Mouse (Mus musculus) forebrain, embryonic 12.5 days (tissue): ENCODE measurements at regions not wholly inside any gene's neighbourhood (a gene's known extent, or its start where the extent isn't known, plus 50 kb on each side); places are given as distances from the start of the nearest gene placed in this dataset.
A peak's percentile ranks its signal among the peaks of the same experiment; 100 is the strongest.

ENCODE experiments used
- ATAC-seq: fragments of 200-750 bp; cut with Nextera tagmentation; 2 replicates; pipeline ENCODE4 v1.8.0; 2017; ENCODE audit warnings: moderate TSS enrichment; ENCODE audit not compliant: low FRiP score
- H3K27ac ChIP-seq: fragments of 300-500 bp; sonication (generic); 2 replicates; pipeline ENCODE4 v1.5.1; 2016; ENCODE audit warnings: mild to moderate bottlenecking
- H3K27me3 ChIP-seq: fragments of 300-500 bp; sonication (generic); 2 replicates; pipeline ENCODE4 v1.6.1; 2016; ENCODE audit warnings: mild to moderate bottlenecking
- H3K36me3 ChIP-seq: fragments of 300-500 bp; sonication (generic); replicated peaks from 2 replicates; pipeline ENCODE4 v1.6.1; 2016; ENCODE audit warnings: mild to moderate bottlenecking
- H3K4me1 ChIP-seq: fragments of 300-500 bp; sonication (generic); 2 replicates; pipeline ENCODE4 v1.6.1; 2016
- H3K4me2 ChIP-seq: fragments of 300-500 bp; sonication (generic); 2 replicates; pipeline ENCODE4 v1.6.1; 2016; ENCODE audit warnings: mild to moderate bottlenecking, moderate library complexity
- H3K4me3 ChIP-seq: fragments of 300-500 bp; sonication (generic); replicated peaks from 2 replicates; pipeline ENCODE4 v1.5.1; 2016; ENCODE audit warnings: mild to moderate bottlenecking
- H3K9ac ChIP-seq: fragments of 300-500 bp; sonication (generic); 2 replicates; pipeline ENCODE4 v1.6.1; 2016; ENCODE audit warnings: mild to moderate bottlenecking
- H3K9me3 ChIP-seq: fragments of 300-500 bp; sonication (generic); 2 replicates; pipeline ENCODE4 v1.6.1; 2016
- WGBS: fragments of 180-500 bp; shearing (Covaris S2); methylation state at CpG from one replicate; pipeline ENCODE4 v1.1.7; 2016; 5-methylcytosine and 5-hydroxymethylcytosine counted together

DNA sequence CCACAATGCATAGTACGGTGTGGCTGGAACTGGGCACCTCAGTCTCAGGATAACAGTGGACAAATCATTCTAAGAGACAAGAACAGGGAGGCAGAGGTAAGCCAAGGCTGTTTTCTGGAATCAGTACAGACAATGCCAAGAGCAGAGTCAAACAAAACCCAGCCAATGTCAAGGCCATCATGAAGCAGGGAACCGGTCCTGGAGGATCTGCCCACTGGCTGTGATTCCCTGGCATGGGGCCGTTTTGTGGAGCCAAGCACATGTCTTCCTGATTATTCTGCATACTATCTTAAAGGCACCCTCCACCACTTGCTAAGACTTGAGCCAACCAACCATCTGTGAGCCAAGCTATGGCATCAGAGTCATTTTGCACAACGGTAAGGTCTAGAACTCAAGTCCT lies 222.6 kb downstream of the Sec61b start:
- Histone ChIP-seq H3K27me3 (no peaks in the 10 kb centered on the region), H3K27ac (no peak overlapping the region), H3K9ac (no peak overlapping the region), H3K4me2 (no peak overlapping the region), H3K36me3 (no peaks in the 10 kb centered on the region), H3K9me3 (no peaks in the 10 kb centered on the region), H3K4me3 (no peak overlapping the region), H3K4me1 (peaks cover 3% of the 10 kb centered on the region; the same call in 1 of the 2 replicates)
- WGBS = 89% methylated on average over 4 of the region's 4 CpGs
- no peak for ATAC-seq

DNA sequence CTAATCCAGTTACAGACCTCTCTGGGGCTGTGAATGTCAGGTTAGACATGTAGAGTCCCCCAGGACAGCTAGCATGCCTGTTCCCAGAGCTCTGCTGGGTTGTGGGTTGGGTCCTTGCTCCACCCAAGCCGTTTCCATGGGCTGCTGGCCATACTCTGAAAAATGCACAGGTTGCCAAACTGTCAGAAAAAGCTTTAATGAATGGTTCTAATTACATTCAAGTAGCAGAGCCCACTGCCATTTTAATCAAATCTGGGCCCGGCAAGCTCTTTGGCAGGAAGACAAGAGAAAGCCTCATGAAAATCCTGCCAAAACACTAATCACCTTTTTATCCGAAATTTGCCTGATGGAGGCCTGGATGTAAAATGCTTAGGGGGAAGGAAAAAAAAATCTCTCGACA lies 224.1 kb downstream of the Sec61b start:
- peak; percentile 63; the same call in 1 of the 2 replicates for ATAC-seq
- no peaks in the 10 kb centered on the region for H3K27me3 ChIP-seq
- no peak overlapping the region for H3K4me2 ChIP-seq
- H3K9ac ChIP-seq = no peak overlapping the region
- no peak overlapping the region for H3K27ac ChIP-seq
- no peaks in the 10 kb centered on the region for H3K36me3 ChIP-seq
- H3K4me3 ChIP-seq = no peak overlapping the region
- no peaks in the 10 kb centered on the region for H3K9me3 ChIP-seq
- 29% methylated on average over 4 of the region's 4 CpGs for WGBS
- peaks cover 3% of the 10 kb centered on the region; the same call in 1 of the 2 replicates for H3K4me1 ChIP-seq

DNA sequence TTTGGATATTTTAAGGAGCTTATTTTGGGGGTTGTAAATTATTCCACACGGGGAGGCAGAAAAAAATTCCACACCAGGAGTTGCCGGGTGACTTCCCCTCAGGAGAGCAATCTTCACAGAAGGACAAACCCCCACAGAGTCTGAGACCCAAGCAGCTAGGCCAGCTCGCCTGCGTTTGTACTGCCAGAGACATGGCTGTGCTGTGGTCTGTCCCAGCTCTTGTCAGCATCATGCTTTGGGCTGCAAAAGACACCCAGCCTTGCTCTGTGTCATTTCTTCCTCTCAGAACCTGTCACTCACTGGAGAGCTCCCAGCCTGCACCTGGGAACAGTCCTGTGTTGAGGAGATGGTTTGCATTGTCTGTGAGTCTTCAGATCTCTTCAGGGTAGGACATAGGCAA lies 224.5 kb downstream of the Sec61b start:
- peak; percentile 64; the same call in 1 of the 2 replicates for ATAC-seq
- peaks cover 3% of the 10 kb centered on the region; the same call in 1 of the 2 replicates for H3K4me1 ChIP-seq
- peak overlapping the region; percentile 72 for H3K27ac ChIP-seq

DNA sequence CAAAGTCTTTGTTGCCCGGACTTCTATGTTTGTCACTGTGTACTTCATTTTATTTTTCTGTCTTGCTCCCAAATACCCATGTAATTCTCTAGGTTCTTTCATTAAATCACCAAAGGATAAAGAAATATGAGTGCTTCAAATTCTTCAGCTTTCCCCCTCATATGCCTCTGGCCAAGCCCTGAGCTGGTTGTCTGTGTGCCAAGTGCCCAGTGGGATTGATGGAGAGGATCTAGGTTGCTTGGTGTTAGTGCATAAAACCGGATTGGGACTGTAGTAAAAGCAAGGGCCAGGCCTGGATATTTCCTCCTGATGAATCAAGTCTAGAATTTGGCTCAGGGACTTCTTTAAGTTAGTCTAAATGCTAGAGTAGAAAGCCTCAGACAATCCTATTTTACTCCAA lies 229.0 kb downstream of the Sec61b start:
- Histone ChIP-seq H3K4me3 (no peak overlapping the region), H3K27ac (no peak overlapping the region)
- 88% methylated on average over 2 of the region's 2 CpGs for WGBS

More for the DNA sequence above, 224.5 kb downstream of the Sec61b start:
- H3K4me3 ChIP-seq = no peak overlapping the region
- no peak overlapping the region for H3K9ac ChIP-seq
- H3K4me2 ChIP-seq = no peak overlapping the region
- no peaks in the 10 kb centered on the region for H3K36me3 ChIP-seq
- WGBS = 44% methylated on average over 4 of the region's 4 CpGs
- H3K9me3 ChIP-seq = no peaks in the 10 kb centered on the region
- no peaks in the 10 kb centered on the region for H3K27me3 ChIP-seq

DNA sequence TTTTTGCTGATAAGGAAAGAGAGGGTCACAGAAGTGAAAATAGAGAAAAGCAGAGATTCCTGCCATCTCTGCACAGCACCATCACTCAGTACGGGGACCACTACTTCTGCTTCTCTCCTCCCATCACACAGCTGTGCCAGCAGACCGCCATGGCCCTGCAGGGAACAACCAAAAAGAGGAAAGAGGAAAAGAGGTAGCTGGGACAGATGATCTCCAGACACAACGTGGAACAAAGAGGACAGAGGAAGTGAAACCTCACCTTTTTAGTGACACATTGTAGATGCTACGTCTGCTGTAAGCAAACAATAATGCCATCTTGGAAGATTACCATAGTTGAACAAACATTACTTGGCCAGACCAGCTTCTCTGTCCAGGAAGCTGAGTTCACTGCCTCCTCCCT lies 230.1 kb downstream of the Sec61b start:
- H3K9ac ChIP-seq = no peak overlapping the region
- H3K27ac ChIP-seq = no peak overlapping the region
- no peak overlapping the region for H3K4me3 ChIP-seq
- no peaks in the 10 kb centered on the region for H3K36me3 ChIP-seq
- 85% methylated on average over 4 of the region's 4 CpGs for WGBS
- no peak for ATAC-seq
- H3K9me3 ChIP-seq = no peaks in the 10 kb centered on the region
- H3K4me2 ChIP-seq = no peak overlapping the region
- H3K27me3 ChIP-seq = no peaks in the 10 kb centered on the region
- H3K4me1 ChIP-seq = no peaks in the 10 kb centered on the region

More for the DNA sequence above, 229.0 kb downstream of the Sec61b start:
- Histone ChIP-seq H3K9me3 (no peaks in the 10 kb centered on the region), H3K4me1 (peaks cover 3% of the 10 kb centered on the region; the same call in 1 of the 2 replicates), H3K4me2 (no peak overlapping the region), H3K36me3 (no peaks in the 10 kb centered on the region), H3K27me3 (no peaks in the 10 kb centered on the region), H3K9ac (no peak overlapping the region)
- no peak for ATAC-seq

DNA sequence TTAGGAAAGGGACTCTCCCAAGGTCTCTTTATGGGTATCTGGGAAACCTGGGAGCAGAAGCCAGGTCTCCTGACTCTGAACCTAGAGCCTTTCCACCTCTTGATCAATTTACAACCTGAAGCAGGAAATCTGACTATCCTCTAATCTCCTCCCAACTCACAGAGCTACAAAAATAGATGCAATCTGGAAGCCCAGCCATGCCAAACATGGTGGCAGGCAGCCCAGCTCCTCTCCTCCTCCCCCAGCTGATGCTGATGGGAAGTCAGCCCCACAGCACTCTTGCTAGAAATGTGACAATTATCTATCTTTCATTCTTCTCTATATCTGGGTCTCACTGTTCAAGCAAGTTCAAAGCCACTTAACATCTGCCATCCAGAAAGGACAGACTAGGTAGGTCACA lies 233.5 kb downstream of the Sec61b start:
- Histone ChIP-seq H3K4me2 (no peak overlapping the region), H3K27me3 (no peaks in the 10 kb centered on the region), H3K4me1 (no peaks in the 10 kb centered on the region), H3K9me3 (no peaks in the 10 kb centered on the region), H3K27ac (no peak overlapping the region), H3K9ac (no peak overlapping the region), H3K4me3 (no peak overlapping the region), H3K36me3 (no peaks in the 10 kb centered on the region)
- no peak for ATAC-seq

DNA sequence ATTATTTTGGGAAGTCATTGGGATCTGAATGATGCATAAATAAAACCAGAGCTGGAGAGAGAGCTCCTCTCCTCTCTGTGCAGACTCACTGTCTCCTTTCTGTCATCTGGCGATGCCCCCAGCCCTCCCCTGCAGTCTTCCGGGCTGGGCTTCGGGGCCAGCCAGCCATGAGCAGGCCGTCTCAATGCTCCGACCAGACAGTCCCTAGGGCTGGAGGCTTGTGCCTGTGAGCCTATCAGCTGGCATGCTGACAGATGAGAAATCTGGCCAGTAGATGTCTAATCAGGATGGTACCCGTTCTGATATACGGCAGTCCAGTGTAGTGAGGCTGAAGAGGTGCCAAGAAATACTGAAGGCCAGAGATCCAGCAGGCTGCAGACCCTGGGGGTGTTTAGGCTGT lies 238.9 kb downstream of the Sec61b start:
- Histone ChIP-seq H3K27ac (no peak overlapping the region), H3K4me2 (no peak overlapping the region), H3K27me3 (no peaks in the 10 kb centered on the region), H3K4me3 (no peak overlapping the region), H3K9me3 (no peaks in the 10 kb centered on the region), H3K4me1 (no peaks in the 10 kb centered on the region), H3K9ac (no peak overlapping the region), H3K36me3 (no peaks in the 10 kb centered on the region)
- 81% methylated on average over 7 of the region's 7 CpGs for WGBS
- no peak for ATAC-seq

DNA sequence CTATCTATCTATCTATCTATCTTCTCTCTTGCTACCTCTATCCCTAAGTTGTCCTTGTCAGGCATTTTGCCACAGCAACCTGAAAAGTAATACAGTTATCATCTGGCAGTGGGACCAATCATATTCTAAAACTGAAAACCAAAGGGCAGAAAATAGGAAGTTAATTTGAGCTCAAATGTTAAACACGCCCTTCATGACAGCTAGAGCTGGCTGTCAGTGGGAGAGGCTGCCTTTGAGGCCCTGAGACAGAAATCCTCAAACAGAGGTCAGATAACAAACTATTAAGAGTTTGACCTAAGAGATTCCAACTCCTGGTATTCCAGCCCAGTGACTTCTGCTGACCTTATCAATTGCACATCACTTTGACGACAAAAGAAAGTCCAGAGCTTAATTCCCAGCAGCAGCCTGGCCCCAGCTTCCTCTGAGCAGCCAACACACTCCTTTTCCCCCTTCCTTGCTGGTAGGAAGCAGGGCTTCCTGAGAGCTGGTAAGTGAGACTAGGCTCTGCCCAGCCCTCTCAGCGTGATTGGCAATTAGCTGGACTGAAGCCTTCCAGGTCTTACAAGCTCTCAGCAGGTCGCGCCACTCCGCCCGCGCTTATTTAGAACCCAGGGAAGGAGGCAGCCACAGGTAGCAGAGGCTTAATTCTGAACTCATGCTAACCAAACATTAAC lies 250.0 kb downstream of the Sec61b start:
- Histone ChIP-seq H3K27me3 (peaks cover 9% of the 10 kb centered on the region; the same call in 1 of the 2 replicates), H3K4me2 (peak overlapping the region; percentile 27), H3K9ac (no peak overlapping the region), H3K36me3 (no peaks in the 10 kb centered on the region), H3K4me3 (no peak overlapping the region), H3K9me3 (no peaks in the 10 kb centered on the region), H3K27ac (no peak overlapping the region), H3K4me1 (peaks cover 18% of the 10 kb centered on the region)
- ATAC-seq = peak; percentile 14; the same call in 1 of the 2 replicates
- WGBS = 2% methylated on average over 8 of the region's 8 CpGs

DNA sequence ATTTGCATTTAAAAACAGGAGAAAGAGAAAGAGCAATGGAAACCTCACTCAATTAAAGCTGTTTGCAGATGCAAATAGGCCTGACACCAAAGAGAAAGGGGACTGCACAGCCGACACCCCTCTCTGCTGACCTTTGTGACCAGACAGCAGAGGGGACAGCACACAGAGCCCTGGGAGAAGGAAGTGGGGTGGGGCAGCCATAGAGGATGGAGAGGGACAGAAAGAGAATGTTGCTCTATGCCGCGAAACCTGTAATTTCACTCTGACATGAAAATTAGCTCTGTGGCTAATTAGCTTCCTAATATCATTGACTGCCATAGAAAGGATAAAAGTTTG lies 250.5 kb downstream of the Sec61b start:
- no peak overlapping the region for H3K4me3 ChIP-seq
- 5% methylated on average over 3 of the region's 3 CpGs for WGBS
- no peaks in the 10 kb centered on the region for H3K9me3 ChIP-seq
- H3K4me1 ChIP-seq = peaks cover 18% of the 10 kb centered on the region
- H3K9ac ChIP-seq = no peak overlapping the region
- no peak; the same call in 1 of the 2 replicates for ATAC-seq
- no peak overlapping the region for H3K27ac ChIP-seq
- H3K4me2 ChIP-seq = peak overlapping the region; percentile 27
- H3K36me3 ChIP-seq = no peaks in the 10 kb centered on the region
- peaks cover 9% of the 10 kb centered on the region; the same call in 1 of the 2 replicates for H3K27me3 ChIP-seq

DNA sequence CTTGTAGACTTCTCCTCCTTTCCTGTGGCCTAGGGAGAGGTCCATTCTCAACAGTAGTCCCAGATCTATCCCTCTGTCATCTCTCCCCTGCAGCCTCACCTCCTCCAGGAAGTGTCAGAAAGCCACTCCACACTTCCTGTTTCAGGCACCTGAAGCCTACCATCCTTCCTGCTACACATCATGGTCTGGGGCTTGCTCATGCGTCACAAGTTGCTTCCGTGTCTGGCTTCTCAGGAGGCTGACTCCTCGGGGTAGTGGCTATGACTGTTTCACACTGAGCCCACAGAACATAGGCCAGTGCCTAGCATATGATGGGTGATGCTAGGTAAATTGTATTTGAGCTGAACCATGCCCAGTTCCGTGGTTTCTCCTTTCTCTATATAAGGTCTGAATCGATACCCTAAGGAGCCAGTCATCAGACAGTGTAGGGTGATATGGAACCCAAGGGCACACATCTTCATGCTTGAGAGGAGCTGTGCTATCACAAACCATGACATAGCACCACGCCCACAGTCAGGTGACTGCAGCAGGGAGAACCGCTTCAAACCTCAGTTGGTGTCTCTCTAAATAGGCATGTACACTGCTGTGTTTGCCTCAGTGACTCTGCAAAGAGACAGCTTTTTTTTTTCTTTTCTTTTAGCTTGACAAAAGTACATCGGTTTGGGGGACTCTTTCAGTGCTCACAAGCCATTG lies 272.2 kb downstream of the Sec61b start:
- no peak for ATAC-seq
- H3K4me3 ChIP-seq = no peak overlapping the region
- WGBS = 89% methylated on average over 8 of the region's 8 CpGs
- no peaks in the 10 kb centered on the region for H3K36me3 ChIP-seq
- no peaks in the 10 kb centered on the region for H3K4me1 ChIP-seq
- H3K9me3 ChIP-seq = no peaks in the 10 kb centered on the region
- H3K27me3 ChIP-seq = no peaks in the 10 kb centered on the region
- H3K27ac ChIP-seq = no peak overlapping the region
- H3K9ac ChIP-seq = no peak overlapping the region
- H3K4me2 ChIP-seq = no peak overlapping the region

DNA sequence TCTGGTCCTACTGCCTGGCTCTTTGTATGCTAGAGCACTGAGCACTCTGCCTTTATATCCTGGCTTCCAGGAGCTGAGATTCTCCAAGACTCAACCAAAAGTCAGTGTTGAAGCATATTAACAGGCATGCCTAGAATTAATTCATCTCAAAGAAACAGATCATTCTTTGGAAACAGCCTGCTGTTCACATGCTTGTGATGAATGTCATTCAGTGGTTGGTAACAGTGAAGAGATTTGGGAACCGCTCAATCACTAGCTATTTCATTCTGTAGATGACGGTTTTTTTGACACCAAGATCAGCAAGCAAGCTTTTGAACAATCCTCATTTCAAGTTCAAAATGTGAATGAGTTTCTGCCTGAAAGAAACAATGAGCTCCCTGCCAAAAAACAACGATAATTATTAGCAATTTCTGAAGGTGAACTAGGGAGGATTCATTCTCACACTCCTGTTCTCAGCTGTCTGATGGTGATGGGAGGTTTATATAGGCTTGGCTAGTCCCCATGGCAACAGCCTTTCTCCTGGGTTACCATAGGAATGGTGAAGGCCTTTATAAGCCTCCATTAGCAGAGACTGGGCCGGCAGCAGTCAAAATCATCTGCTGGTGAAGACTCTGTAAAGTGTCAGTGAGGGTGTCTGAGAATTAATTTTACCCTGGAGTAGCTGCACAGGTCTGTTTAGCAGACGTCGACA lies 272.6 kb upstream of the Nr4a3 start:
- H3K4me3 ChIP-seq = no peak overlapping the region
- no peaks in the 10 kb centered on the region for H3K36me3 ChIP-seq
- no peaks in the 10 kb centered on the region for H3K9me3 ChIP-seq
- no peaks in the 10 kb centered on the region for H3K27me3 ChIP-seq
- H3K4me1 ChIP-seq = peaks cover 13% of the 10 kb centered on the region
- no peak overlapping the region for H3K4me2 ChIP-seq
- no peak overlapping the region for H3K27ac ChIP-seq
- 58% methylated on average over 6 of the region's 6 CpGs for WGBS
- no peak overlapping the region for H3K9ac ChIP-seq
- peak; percentile 82 for ATAC-seq

DNA sequence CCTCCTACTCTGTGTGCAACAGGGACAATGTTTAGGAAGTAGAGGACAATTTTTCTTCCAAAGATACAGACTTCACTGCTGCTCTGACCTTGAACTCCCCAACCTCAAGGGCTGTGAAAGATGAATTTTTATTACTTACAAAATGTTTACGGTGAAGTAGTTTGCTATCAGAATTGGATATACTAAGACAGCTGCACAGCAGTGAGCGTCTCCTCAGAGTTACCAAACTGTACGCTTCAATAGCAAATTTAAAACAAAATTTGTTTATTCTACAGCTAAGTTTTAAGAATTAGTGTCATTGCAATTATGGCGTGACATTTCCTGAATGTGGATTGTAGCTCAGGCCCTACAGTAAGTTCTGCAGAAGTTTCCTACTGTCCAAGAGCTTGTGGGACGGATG lies 270.3 kb upstream of the Nr4a3 start:
- no peak overlapping the region for H3K4me2 ChIP-seq
- peaks cover 13% of the 10 kb centered on the region for H3K4me1 ChIP-seq
- no peak overlapping the region for H3K27ac ChIP-seq
- H3K9ac ChIP-seq = no peak overlapping the region
- H3K36me3 ChIP-seq = no peaks in the 10 kb centered on the region
- no peak overlapping the region for H3K4me3 ChIP-seq
- H3K9me3 ChIP-seq = no peaks in the 10 kb centered on the region
- WGBS = 91% methylated on average over 5 of the region's 5 CpGs
- no peaks in the 10 kb centered on the region for H3K27me3 ChIP-seq
- ATAC-seq = no peak
